Mouse (Mus musculus) liver, postnatal 0 days (tissue): ENCODE data around the gene Tmem222.

ENCODE experiments used
- CTCF ChIP-seq: sonication (generic); IDR thresholded peaks from 2 replicates; pipeline ENCODE4 v1.5.1; 2016; ENCODE audit warnings: antibody characterized with exemption, low read depth
- EP300 ChIP-seq: IDR thresholded peaks from 2 replicates; pipeline ENCODE4 v1.6.1; 2016; ENCODE audit warnings: antibody characterized with exemption, low read depth, mild to moderate bottlenecking

DNA sequence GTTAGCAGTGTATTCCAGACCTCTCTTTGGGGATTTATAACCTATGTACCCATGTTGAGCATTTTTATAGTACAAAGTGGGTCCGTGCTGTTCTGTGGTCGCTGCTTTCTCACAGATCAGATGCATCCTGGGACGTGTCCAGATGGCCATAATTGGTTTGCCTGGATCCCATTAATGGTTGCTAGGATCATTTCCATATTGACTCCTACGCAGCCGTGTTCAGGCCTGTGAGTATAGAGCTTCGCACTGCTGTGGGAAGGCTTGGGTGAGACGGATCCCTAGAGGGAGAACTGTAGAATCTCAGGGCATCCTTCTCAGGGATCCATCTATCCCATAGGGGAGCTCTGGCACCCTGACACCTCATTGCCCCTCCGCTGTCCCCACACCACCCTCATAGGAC is 48.0 kb downstream of the Tmem222 start:
- TF ChIP-seq CTCF (no peak), EP300 (no peak)
